Mouse (Mus musculus): ENCODE data around the gene Arid4a.
"Not testable (repeated sequence)": the region's sequence is repeated elsewhere in the genome, so short reads cannot be mapped to it uniquely, and the experiment has no call there.

Arid4a gene

GRCm38 (mm10) chr12:71059741-71060140 lies 44.0 kb downstream of the Arid4a start:
- no peak for DNase-seq

GRCm38 (mm10) chr12:71069846-71070245 lies 54.1 kb downstream of the Arid4a start:
- DNase-seq, result no peak

GRCm38 (mm10) chr12:71072048-71072447 lies 56.3 kb downstream of the Arid4a start:
- DNase-seq, result no peak

DNA sequence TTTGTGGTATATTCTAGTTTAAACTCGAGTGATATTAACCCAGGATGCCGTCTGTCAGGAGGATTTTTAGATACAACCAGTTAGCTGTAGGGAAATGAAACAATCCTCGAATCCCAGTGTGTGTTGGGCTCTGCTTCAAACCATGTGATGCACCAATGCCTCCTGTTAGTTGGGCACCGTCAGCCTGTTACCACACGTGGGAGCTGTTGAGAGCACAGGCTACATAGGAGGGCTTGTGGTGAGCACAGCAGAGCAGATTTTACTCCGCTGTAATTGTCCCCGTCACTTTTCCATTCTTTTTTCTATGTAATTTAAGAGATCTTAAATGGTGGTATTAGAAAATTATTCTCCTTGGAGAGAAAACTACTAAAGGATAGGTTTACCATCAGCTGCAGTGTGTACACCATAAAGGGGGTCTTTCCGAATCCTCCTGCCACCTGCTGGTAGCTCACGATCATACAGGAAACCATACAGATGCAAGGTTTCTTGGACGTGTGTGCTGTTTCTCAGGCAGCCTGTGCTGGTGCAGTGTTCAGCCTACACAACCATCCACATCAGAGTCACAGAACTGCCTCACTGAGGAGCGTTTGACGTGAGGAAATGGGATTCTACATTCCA lies 57.4 kb downstream of the Arid4a start:
- peak; percentile 36 to 40 for DNase-seq

GRCm38 (mm10) chr12:71086331-71086730 lies 70.5 kb downstream of the Arid4a start:
- DNase-seq, result no peak

GRCm38 (mm10) chr12:71104275-71104674 lies 88.5 kb downstream of the Arid4a start:
- DNase-seq, result not testable (repeated sequence)

DNA sequence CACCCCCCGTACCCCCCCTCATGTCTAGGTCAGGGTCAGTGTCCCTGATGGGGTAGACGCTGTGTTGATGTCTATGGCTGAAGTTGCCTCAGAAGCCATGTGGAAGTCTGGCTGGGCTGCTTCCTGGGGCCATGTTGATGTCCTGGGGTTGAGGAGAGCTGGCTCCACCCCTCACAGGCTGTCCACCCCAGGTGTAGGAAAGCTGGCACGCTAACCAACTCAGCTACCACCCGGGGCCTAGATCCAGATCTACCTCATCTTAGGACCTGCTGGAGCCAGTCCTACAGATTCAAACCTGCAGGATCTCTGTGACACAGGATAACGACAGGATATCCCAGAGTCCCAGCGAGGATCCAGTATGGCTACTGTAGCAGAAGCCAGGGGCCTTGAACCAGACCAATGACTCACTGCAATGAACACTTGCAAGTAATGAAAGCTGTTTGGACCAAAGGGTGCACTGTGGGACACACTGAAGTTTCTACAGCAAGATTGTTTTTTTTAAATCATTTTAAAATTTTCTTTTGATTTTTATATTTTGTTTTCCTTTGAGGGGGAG lies 91.5 kb downstream of the Arid4a start:
- DNase-seq, result no peak

- DNase-seq, result peak; percentile 36 to 42
Measured at GRCm38 (mm10) chr12:71111331-71111730, 95.5 kb downstream of the Arid4a start, which contains the start of gene Tomm20l. Gene Tomm20l, plus strand, starts transcription at chr12:71111428.

DNA sequence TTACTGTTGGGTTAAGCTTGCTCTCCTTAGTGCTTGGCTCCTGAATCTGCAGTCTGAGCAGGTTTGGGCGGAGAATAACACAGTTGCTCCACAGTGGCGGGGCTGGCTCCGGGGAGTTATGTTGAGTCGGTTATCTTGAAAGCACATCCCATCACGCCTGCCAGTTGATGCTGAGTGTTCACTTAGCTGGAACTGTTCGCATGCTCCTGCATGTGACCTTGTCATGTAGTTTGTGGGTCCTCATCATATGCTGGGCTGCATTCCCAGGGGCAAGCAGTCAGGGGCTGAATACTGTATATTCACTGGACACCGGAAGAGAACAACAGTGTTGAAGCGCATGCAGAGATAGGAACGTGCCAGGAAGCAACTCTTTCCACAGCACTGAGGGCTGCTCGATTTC lies 97.3 kb downstream of the Arid4a start:
- DNase-seq, result no peak

- DNase-seq, result peak; percentile 82 to 85
Measured at GRCm38 (mm10) chr12:71113675-71114288, 98.0 kb downstream of the Arid4a start.

DNA sequence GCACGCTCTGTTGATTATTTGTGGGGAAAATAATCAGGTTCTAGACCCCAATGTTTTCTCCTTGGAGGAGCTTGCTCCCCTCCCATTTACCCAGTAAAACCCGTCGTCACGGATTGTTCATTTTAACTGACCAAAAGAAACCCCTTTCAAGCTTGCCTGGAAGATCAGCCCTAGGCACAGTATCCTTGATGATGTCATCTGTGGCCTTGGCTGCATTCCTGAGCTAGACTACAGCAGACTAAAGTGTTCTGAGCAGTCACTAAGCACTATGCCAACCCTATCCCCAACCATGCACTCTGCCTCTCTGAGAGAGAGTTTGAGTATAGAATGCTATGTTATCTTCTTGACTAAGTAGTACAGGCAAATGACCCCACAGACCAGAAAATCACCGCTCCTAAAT lies 100.6 kb downstream of the Arid4a start:
- DNase-seq, result no peak

DNA sequence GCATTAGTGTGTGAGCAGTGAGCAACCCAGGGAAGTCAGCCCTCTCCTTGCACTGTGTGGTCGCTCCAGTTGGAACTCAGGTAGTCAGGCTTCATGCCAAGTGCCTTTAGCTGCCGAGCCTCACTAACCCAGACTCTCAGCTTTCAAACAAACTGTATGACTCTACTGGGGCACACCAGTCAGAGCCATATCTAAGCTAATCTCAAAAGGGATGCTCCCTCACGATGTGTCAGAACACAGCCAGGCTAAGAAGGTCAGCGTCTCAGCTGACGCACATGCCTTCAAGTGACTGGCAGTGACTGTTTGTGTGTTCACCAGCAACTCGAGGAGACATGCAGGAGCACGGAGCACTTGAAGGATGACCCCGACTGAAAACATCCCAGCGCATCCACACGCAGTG lies 106.9 kb downstream of the Arid4a start:
- no peak for DNase-seq

DNA sequence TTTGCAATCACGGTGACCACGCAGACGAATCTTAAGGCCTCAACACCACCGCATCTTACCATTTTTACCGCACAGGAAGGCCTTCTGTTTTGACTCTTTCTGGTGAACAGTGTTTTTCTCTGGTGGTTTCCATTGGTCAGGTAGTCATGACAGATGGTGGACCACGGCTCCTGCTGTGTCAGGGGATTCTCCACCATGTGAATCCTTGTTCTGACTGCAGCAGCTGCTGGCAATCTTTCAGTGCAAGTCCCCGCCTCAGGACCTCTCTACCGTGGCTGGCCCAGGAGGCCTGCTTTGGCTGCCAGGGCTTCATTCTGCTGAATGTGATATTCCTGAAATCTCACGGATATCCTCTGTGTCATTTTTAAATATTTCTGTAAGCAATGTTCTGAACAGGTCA lies 107.5 kb downstream of the Arid4a start:
- DNase-seq, result no peak

- no peak for DNase-seq
Measured at GRCm38 (mm10) chr12:71135581-71135980, 119.8 kb downstream of the Arid4a start.

- DNase-seq, result peak; percentile 81 to 86
Measured at GRCm38 (mm10) chr12:71136130-71136973, 120.6 kb downstream of the Arid4a start, which contains the start of the genes Timm9 and 2700049A03Rik. Gene Timm9, minus strand, starts transcription at chr12:71136684. Gene 2700049A03Rik, plus strand, starts transcription at chr12:71136848.

DNA sequence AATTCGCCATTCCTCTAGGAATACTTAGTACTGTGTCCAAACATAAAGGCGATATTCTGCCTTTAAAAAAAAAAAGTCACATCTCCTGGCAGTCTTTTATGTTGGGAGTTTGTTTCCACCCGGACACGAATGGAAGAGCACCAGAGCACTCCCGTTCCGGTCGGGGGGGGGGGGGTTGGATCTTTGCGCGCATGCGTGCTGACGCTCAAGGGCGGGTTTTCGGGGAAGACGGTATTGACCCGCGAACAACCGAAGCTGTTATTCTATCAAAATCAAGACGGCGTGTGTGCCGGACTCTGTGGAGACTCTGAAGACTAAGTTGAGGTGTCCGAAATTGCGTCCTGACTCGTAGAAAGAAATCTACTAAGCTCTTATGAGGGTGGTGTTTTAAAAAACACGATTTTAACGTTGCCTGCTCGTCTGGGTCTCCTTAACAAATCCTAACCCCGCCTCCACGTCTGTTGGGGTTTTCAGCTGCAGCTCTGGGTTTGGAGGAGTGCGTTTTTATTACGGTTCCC lies 121.2 kb downstream of the Arid4a start:
- peak; percentile 84 to 85 for DNase-seq

DNA sequence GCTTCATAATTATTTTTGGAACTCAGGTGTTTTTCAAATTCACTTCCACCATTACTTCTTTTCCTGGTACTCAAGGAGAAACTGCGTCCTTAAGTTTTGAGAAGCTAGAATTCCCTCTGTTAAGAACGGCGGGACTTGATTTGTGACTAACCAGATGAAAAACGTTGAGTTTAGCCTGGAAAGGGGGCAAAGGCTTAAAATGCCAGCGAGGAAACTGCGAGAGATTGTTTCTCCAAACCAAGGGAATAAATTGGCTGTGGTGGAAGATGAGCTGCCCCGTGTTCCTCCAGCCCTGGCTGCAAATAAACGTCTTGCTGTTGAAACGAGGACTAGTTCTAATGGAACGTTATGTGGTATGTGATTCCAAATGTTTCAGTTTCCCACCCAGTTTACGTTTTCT lies 121.9 kb downstream of the Arid4a start:
- no peak for DNase-seq

DNA sequence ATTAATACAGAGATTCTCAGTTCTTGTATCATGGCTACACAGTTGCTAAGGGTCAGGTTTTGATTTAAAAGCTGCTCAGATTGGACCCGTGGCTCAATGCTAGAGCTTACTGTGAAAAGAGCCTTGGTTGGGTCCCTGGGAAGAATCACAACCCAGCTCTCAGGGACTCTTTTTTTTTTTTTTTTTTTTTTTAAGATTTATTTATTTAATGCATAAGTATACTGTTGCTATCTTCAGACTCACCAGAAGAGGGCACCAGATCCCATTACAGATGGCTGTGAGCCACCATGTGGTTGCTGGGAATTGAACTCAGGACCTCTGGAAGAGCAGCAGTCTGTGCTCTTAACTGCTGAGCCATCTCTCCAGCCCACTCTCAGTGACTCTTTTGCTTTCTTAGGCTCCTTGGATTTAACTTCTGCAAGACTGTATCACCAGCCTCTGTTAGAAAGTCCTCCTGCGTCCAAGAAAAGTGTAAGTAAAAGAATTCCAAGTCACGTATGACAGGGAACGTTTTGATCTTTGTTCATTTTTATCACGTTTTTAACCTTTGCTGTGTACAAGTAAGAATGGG lies 123.6 kb downstream of the Arid4a start:
- DNase-seq, result peak; percentile 51 to 57

GRCm38 (mm10) chr12:71141189-71141588 lies 125.4 kb downstream of the Arid4a start:
- DNase-seq, result no peak

GRCm38 (mm10) chr12:71147641-71148040 lies 131.9 kb downstream of the Arid4a start:
- peak; percentile 71 to 74 for DNase-seq
